Comparison of ENCODE assay signal across 8 mouse cellular contexts in genomic region chr6:54592938-54593535, GRCm38 (mm10). TPM values are rescaled to one million over a fixed set of nuclear protein-coding genes. Genes with fewer than 3 reads are reported as not detected.
DNase-seq lines count a peak whose midpoint lies in the region; ATAC-seq and TF ChIP-seq lines count a peak whose summit lies in the region.

No protein-coding gene starts in this region.

- peaks cover 9% of the 10 kb centered on the region for H3K36me3 ChIP-seq in G1E (replicated peaks)
- H3K36me3 ChIP-seq in forebrain, embryonic 15.5 days, result no peaks in the 10 kb centered on the region
- H3K36me3 ChIP-seq in liver, postnatal 0 days (replicated peaks; ENCODE audit: insufficient read depth, low read length), result no peaks in the 10 kb centered on the region
- no peaks in the 10 kb centered on the region for H3K36me3 ChIP-seq in neural tube, embryonic 13.5 days

- under 1% methylated on average over 20 of the region's 20 CpGs for WGBS in forebrain, embryonic 15.5 days
- WGBS in liver, postnatal 0 days (ENCODE audit: insufficient replicate concordance), result 2% methylated on average over 20 of the region's 20 CpGs
- WGBS in neural tube, embryonic 13.5 days, result under 1% methylated on average over 20 of the region's 20 CpGs

- intact Hi-C loops in heart, postnatal 14 days (cut with DNase I), result loop anchor here (10.0 kb wide), 1 partner anchor 402 kb away; the partner anchor contains the start of gene Ggct

- no peaks in the 10 kb centered on the region for H3K27me3 ChIP-seq in G1E (ENCODE audit: insufficient read depth, low read length)
- no peaks in the 10 kb centered on the region for H3K27me3 ChIP-seq in forebrain, embryonic 15.5 days
- no peaks in the 10 kb centered on the region for H3K27me3 ChIP-seq in liver, postnatal 0 days (ENCODE audit: insufficient read depth, low read length)
- no peaks in the 10 kb centered on the region for H3K27me3 ChIP-seq in neural tube, embryonic 13.5 days

- TF ChIP-seq EP300 in liver, postnatal 0 days (IDR thresholded peaks at IDR 0.05; ENCODE audit: low read depth), result no peak

- no peaks in the 10 kb centered on the region for H3K9me3 ChIP-seq in G1E (replicated peaks)
- no peaks in the 10 kb centered on the region for H3K9me3 ChIP-seq in forebrain, embryonic 15.5 days
- no peaks in the 10 kb centered on the region for H3K9me3 ChIP-seq in liver, postnatal 0 days (ENCODE audit: low read length)
- H3K9me3 ChIP-seq in neural tube, embryonic 13.5 days, result no peaks in the 10 kb centered on the region

- peak overlapping the region; percentile 54 for H3K4me2 ChIP-seq in forebrain, embryonic 15.5 days (replicated peaks)
- H3K4me2 ChIP-seq in liver, postnatal 0 days (ENCODE audit: low read depth, low read length), result peak overlapping the region; percentile 91
- H3K4me2 ChIP-seq in neural tube, embryonic 13.5 days, result peak overlapping the region; percentile 57

- TF ChIP-seq CTCF in G1E (IDR thresholded peaks at IDR 0.05; ENCODE audit: low read depth, low read length), result no peak
- no peak for TF ChIP-seq CTCF in liver, postnatal 0 days (IDR thresholded peaks at IDR 0.05; ENCODE audit: low read depth)

- peak; percentile 81 for DNase-seq in G1E (ENCODE audit: low spot score)
- peak; percentile 94 for DNase-seq in cerebellum, adult 11-12 months
- peak; percentile 92 to 94 for DNase-seq in heart, postnatal 14 days
- DNase-seq in layer of hippocampus, adult 11-12 months (ENCODE audit: low spot score), result peak; percentile 96
- DNase-seq in liver, postnatal 0 days, result peak; percentile 83
- peak; percentile 94 for DNase-seq in telencephalon, adult 2 months (ENCODE audit: low read depth, low spot score)

- peak overlapping the region; percentile 68 for H3K27ac ChIP-seq in forebrain, embryonic 15.5 days (replicated peaks)
- peak overlapping the region; percentile 62 for H3K27ac ChIP-seq in liver, postnatal 0 days (ENCODE audit: low read depth)
- H3K27ac ChIP-seq in neural tube, embryonic 13.5 days (replicated peaks), result peak overlapping the region; percentile 76

- ATAC-seq in G1E (ENCODE audit: extremely low read depth, insufficient number of reproducible peaks, low FRiP score, poor library complexity, severe bottlenecking), result peak; percentile 92
- ATAC-seq in forebrain, embryonic 15.5 days (replicated peaks), result peak; percentile 93
- ATAC-seq in liver, postnatal 0 days, result peak; percentile 78
- ATAC-seq in neural tube, embryonic 13.5 days (ENCODE audit: low read depth), result peak; percentile 86

- peak overlapping the region; percentile 72 for H3K4me3 ChIP-seq in G1E (ENCODE audit: low read depth, low read length)
- peak overlapping the region; percentile 55 for H3K4me3 ChIP-seq in forebrain, embryonic 15.5 days
- peak overlapping the region; percentile 66 for H3K4me3 ChIP-seq in liver, postnatal 0 days (ENCODE audit: low read depth, low read length)
- peak overlapping the region; percentile 59 for H3K4me3 ChIP-seq in neural tube, embryonic 13.5 days

- peak overlapping the region; percentile 58 for H3K9ac ChIP-seq in forebrain, embryonic 15.5 days (replicated peaks)
- peak overlapping the region; percentile 77 for H3K9ac ChIP-seq in liver, postnatal 0 days (replicated peaks)
- H3K9ac ChIP-seq in neural tube, embryonic 13.5 days, result peak overlapping the region; percentile 76

- peaks cover 51% of the 10 kb centered on the region for H3K4me1 ChIP-seq in G1E (ENCODE audit: insufficient read depth, low read depth, low read length)
- peaks cover 48% of the 10 kb centered on the region for H3K4me1 ChIP-seq in forebrain, embryonic 15.5 days
- H3K4me1 ChIP-seq in liver, postnatal 0 days (ENCODE audit: insufficient read depth), result peaks cover 19% of the 10 kb centered on the region
- H3K4me1 ChIP-seq in neural tube, embryonic 13.5 days (replicated peaks), result peaks cover 51% of the 10 kb centered on the region

RNA-seq across cellular contexts. Expression of gene Plekha8, which starts 1.9 kb away (rescaled TPM):
- 14.3 and 16.2 TPM in 2 replicates for total RNA-seq in G1E (2014; fragmentation: Nextera tagmentation)
- total RNA-seq in G1E (2017), result 14.2 and 14.7 TPM in 2 replicates
- polyA plus RNA-seq in G1E (2012), result 1.5 and 1.7 TPM in 2 replicates
- 9.6 and 10.2 TPM in 2 replicates for polyA plus RNA-seq in forebrain, embryonic 15.5 days (2015; fragmentation: Nextera tagmentation; extraction: Ambion mirVana)
- total RNA-seq in heart, postnatal 14 days (2021), result 10 to 100 TPM; 10.3 to 12.5 TPM
- 4.3 and 4.8 TPM in 2 replicates for polyA plus RNA-seq in liver, postnatal 0 days (2015; fragmentation: Nextera tagmentation; extraction: Ambion mirVana)
- 9.6 and 10.2 TPM in 2 replicates for polyA plus RNA-seq in neural tube, embryonic 13.5 days (2015; fragmentation: Nextera tagmentation; extraction: Ambion mirVana)

RNA-seq across cellular contexts. Expression of gene Fkbp14, which starts 4.1 kb away (rescaled TPM):
- total RNA-seq in G1E (2014; fragmentation: Nextera tagmentation) (5.2 and 6.7 TPM in 2 replicates), G1E (2017) (2.1 and 2.5 TPM in 2 replicates)
- 0.03 and 0.11 TPM in 2 replicates for polyA plus RNA-seq in G1E (2012)
- polyA plus RNA-seq in forebrain, embryonic 15.5 days (2015; fragmentation: Nextera tagmentation; extraction: Ambion mirVana), result 6.6 and 7.4 TPM in 2 replicates
- total RNA-seq in heart, postnatal 14 days (2021), result 10 to 100 TPM; 11.8 to 11.9 TPM
- polyA plus RNA-seq in liver, postnatal 0 days (2015; fragmentation: Nextera tagmentation; extraction: Ambion mirVana), result 1.7 and 2.3 TPM in 2 replicates
- 19.0 and 19.3 TPM in 2 replicates for polyA plus RNA-seq in neural tube, embryonic 13.5 days (2015; fragmentation: Nextera tagmentation; extraction: Ambion mirVana)

RNA-seq across cellular contexts. Expression of gene Scrn1, which starts 26.7 kb away (rescaled TPM):
- total RNA-seq in G1E (2014; fragmentation: Nextera tagmentation) (not detected in 2 replicates), G1E (2017) (0.23 and 0.55 TPM in 2 replicates)
- polyA plus RNA-seq in G1E (2012), result not detected in 2 replicates
- polyA plus RNA-seq in forebrain, embryonic 15.5 days (2015; fragmentation: Nextera tagmentation; extraction: Ambion mirVana), result 135 TPM in 2 replicates
- 10 to 100 TPM in 1 of 2 experiments, 1 to 10 TPM in 1; 9.7 to 12.8 TPM for total RNA-seq in heart, postnatal 14 days (2021)
- polyA plus RNA-seq in liver, postnatal 0 days (2015; fragmentation: Nextera tagmentation; extraction: Ambion mirVana), result 0.32 and 0.35 TPM in 2 replicates
- 95.5 and 102 TPM in 2 replicates for polyA plus RNA-seq in neural tube, embryonic 13.5 days (2015; fragmentation: Nextera tagmentation; extraction: Ambion mirVana)

Comparison
In these comparisons a context has a peak if more than half of its experiments do, and no peak if none do; other contexts are left out.
1. Peak in every context shown above with its lines: DNase-seq, ATAC-seq, H3K4me3 ChIP-seq and H3K27ac ChIP-seq.
2. RNA of gene Scrn1, which starts 26.7 kb away (polyA plus RNA-seq): 135 TPM in forebrain, embryonic 15.5 days and 95.5 to 102 TPM in neural tube, embryonic 13.5 days; 0.32 to 0.35 TPM in liver, postnatal 0 days and not detected in G1E; every median in the first group is over 10 times any median in the second.